Mouse (Mus musculus) spleen, embryonic (tissue): ENCODE results near the gene Anxa5.

ENCODE experiments used
- CTCF ChIA-PET: fragments of 350-600 bp; sonication (Branson Sonifier 250); formaldehyde crosslinking; loops from one replicate; lab custom pipeline; 2022; lab: Charles Lee

Gene Anxa5

GRCm38 (mm10) chr3:36452502-36452901, 23.2 kb downstream of the Anxa5 start:
- CTCF ChIA-PET: no interaction called here

GRCm38 (mm10) chr3:36449292-36450165, 26.2 kb downstream of the Anxa5 start:
- CTCF ChIA-PET: no interaction called here

GRCm38 (mm10) chr3:36446918-36447317, 28.8 kb downstream of the Anxa5 start:
- CTCF ChIA-PET: no interaction called here

- CTCF ChIA-PET: no interaction called here
These were observed 29.2 kb downstream of the Anxa5 start for GRCm38 (mm10) chr3:36446506-36446905.

- CTCF ChIA-PET: no interaction called here
These were observed 29.7 kb downstream of the Anxa5 start for GRCm38 (mm10) chr3:36446041-36446440.

GRCm38 (mm10) chr3:36442426-36442825, 33.3 kb downstream of the Anxa5 start:
- CTCF ChIA-PET: no interaction called here

GRCm38 (mm10) chr3:36440280-36440679, 35.4 kb downstream of the Anxa5 start:
- CTCF ChIA-PET: no interaction called here

- CTCF ChIA-PET: no interaction called here
These were observed 45.3 kb downstream of the Anxa5 start for GRCm38 (mm10) chr3:36430360-36430759.

- CTCF ChIA-PET: no interaction called here
These were observed 48.3 kb downstream of the Anxa5 start for GRCm38 (mm10) chr3:36427386-36427785.

- CTCF ChIA-PET: no interaction called here
These were observed 66.2 kb downstream of the Anxa5 start for GRCm38 (mm10) chr3:36409456-36409855.

GRCm38 (mm10) chr3:36406967-36407366, 68.7 kb downstream of the Anxa5 start:
- CTCF ChIA-PET: no interaction called here

- CTCF ChIA-PET: no interaction called here
These were observed 69.4 kb downstream of the Anxa5 start for GRCm38 (mm10) chr3:36406340-36406739.

- CTCF ChIA-PET: no interaction called here
These were observed 73.8 kb downstream of the Anxa5 start for GRCm38 (mm10) chr3:36401900-36402299.

GRCm38 (mm10) chr3:36400657-36401056, 75.0 kb downstream of the Anxa5 start:
- CTCF ChIA-PET: no interaction called here
